Mouse (Mus musculus) erythroblast, adult 5-6 weeks (primary cell): Measurements from ENCODE around the gene Vamp3. TPM values are rescaled to one million over a fixed set of nuclear protein-coding genes. Genes with fewer than 3 reads are reported as not detected.
"Not testable (repeated sequence)": the region's sequence is repeated elsewhere in the genome, so short reads cannot be mapped to it uniquely, and the experiment has no call there.

Source experiments
- ATAC-seq: replicated peaks from 2 replicates; pipeline ENCODE4 v1.8.0; 2016; ENCODE audit warnings: moderate number of reproducible peaks, mild to moderate bottlenecking, moderate TSS enrichment, inconsistent platforms; ENCODE audit not compliant: poor library complexity, low FRiP score, severe bottlenecking
- total RNA-seq, 2 experiments: library from RNA; stranded (forward) in 1 of 2; stranded (reverse) in 1 of 2; fragments of 150-400 nt in 1 of 2; fragments of 200-764, 138-1000 nt in 1 of 2; gene quantifications; 2 replicates each; pipeline versions ENCODE4 v1.2.3 to v1.2.4; 2015 to 2017; ENCODE audit warnings: low replicate concordance in 2 of 2

The Vamp3 gene
- total RNA-seq, 2 experiments from 2014 or later, result 23.0 to 26.3 TPM

- ATAC-seq, result no peak
Measured at GRCm38 (mm10) chr4:151051162-151051561, 6.6 kb downstream of the Vamp3 start.

DNA sequence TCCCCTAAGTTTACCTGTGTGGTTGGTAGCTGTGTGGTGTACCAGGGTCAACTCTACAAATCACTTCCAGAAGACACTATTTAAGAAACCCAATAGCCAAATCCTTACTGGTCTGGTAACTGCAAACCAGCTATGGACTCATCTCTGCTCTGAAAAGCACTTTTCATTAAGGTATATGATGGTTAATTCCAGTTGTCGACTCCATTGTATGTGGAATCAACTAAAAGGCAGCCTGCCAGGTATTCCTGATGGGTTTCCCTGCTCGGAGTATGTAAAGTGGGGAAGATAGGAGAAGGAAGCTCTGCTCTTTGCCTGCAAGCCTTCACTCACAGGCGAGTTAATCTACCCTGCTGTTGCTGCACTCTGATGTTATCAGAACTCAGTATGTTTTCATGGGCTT is 11.2 kb downstream of the Vamp3 start:
- ATAC-seq, result no peak

DNA sequence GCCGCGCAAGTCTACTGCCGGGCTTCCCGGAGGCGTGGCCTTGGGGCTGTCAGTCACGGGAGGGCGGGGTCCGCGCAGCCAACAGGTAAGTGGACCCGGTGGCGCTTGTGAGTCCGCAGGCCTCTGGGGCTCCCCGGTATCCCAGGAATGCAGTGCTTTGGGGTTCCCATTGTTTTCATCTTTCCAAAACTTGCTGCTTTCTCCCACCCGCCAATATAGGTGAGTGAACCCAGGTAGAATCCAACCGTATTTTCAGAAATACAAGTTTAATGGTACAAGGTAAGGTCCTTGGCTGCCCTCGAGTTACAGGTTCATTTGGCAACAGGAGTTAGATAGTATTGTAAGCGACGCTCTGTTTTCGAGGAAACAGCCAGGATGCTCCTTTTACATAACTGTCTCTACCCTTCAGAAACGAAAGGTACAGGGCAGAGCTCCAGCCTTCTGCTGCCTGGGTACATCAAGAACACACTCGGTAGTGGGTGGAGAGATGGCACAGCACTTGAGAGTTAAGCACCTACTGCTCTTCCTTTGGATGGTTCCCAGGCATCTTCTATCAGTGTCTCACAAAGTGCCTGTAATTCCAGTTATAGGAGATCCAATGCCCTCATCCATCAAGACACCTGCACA is 12.7 kb downstream of the Vamp3 start:
- peak; percentile 93 for ATAC-seq

DNA sequence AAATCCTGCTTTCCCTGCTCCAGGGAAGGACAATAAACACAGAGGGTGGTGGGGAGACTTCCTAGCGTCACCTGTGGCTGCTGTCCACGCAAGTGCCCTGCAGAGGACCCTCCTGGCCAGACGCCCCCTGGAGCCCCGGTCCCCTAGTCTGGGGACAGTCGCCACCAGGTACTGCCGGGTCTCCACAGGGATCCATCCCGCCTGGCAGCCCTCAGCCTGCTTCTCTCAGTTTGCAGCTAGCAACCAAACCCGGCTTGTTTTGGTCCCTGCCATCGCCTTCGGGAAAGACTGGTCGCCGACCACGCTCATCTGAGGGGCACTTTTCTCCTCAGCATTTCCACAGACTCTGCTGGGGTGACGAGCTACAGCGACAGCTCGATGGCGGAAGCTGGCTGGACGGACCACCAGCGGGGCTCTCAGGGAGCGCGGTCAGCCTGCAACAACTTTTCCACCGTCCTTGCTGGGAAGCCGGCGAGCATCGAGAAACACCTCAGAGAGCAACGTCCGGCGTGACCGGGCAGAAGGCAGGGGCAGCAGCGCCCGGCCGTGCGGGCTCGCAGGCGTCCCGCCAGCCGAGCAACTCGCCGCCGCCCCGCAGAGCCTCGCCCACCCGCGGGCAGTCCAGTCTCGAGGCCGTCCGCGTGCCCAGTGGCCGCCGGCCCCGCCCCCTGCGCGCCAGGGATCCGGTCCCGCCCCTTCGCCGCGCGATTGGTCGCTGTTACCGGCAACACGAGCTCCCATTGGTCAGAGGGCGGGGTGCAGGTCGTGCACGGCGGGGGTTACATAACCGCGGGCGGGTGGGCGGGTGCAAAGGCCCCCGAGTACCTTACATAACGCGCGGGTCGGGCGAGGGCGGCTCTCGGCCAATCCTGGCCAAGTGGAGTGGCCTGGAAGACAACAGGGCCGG is 13.5 kb downstream of the Vamp3 start, which contains the start of gene Per3:
Gene Per3 (minus strand): TSS at position 629 of the 907 bp plus-strand sequence.
- peak; percentile 96 for ATAC-seq

GRCm38 (mm10) chr4:151043281-151043680 is 14.5 kb downstream of the Vamp3 start:
- ATAC-seq, result no peak

DNA sequence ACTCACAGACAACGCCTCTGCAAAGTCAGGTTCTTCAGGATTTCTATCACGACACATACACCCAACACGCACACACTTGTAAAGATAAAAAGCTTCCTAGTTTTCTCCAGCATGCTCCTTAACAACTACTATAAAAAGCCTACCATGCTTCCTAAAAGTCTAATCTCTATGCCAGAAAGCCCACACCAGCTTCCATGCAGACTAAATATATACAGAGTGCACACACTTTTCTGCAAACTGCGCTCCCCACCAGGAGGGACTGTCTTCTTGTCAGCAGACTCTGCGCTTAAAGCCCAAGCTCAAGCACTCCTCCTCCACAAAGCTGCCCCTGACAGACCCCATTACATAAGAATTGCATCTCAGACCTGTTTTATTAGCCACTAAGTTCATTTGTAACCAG is 16.3 kb downstream of the Vamp3 start:
- ATAC-seq, result no peak

- ATAC-seq, result no peak
Measured at GRCm38 (mm10) chr4:151037800-151038199, 20.0 kb downstream of the Vamp3 start.

- no peak for ATAC-seq
Measured at GRCm38 (mm10) chr4:151036521-151036920, 21.2 kb downstream of the Vamp3 start.

GRCm38 (mm10) chr4:151027001-151027400 is 30.8 kb downstream of the Vamp3 start:
- peak; percentile 64; the same call in 1 of the 2 replicates for ATAC-seq

DNA sequence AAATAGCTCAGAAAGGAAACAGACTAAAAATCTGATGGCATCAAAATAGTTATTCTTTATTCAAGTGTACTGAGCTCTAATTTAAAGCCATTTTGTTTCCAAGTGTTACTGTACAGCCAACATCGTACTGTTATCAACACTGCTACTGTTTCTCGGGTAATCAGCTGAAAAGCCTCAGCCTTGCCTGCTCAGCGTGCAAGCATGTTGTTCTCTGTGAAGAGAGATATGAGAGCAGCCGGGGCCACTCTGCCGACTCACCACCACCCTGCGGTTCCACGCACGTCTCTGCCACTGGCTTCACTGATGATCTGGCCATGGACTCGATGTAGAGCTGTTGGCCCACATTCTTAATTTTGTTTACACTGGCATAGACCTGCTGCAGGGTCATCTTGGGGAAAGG is 33.6 kb downstream of the Vamp3 start:
- ATAC-seq, result no peak

DNA sequence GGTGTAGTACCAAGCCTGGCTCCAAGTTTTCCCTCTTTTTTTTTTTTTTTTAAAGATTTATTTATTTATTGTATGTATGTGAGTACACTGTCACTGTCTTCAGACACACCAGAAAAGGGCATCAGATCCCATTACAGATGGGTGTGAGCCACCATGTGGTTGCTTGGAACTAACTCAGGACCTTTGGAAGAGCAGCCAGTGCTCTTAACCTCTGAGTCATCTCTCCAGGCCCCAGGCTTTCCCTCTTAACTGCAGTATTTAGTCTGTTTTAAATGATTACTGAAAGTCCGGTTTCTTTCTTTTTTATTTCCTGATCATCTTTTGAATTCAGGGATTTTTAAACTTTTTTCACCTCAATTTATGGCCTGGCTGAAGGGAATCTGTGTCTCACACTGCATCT is 40.4 kb downstream of the Vamp3 start:
- not testable (repeated sequence) for ATAC-seq

- ATAC-seq, result no peak
Measured at GRCm38 (mm10) chr4:151015946-151016345, 41.8 kb downstream of the Vamp3 start.

DNA sequence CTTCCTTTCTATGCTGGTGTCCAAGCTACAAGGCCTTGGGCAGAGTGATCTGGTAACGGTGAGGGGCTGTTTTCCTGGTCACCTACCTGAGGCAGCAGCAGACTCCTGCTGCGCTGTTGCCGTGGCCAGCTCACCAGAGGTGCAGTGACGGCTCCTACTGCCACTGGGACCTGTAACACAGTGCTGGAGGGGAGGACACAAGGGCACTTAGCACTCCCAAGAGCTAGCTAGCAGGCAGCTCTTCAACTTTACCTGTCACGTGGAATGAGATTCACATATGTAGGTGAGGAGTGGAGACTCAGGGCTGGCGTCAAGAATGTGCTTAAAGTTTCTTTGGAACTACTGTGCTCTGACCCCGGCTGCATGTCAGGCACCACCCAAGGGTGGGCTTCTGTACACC is 47.4 kb downstream of the Vamp3 start:
- no peak for ATAC-seq

DNA sequence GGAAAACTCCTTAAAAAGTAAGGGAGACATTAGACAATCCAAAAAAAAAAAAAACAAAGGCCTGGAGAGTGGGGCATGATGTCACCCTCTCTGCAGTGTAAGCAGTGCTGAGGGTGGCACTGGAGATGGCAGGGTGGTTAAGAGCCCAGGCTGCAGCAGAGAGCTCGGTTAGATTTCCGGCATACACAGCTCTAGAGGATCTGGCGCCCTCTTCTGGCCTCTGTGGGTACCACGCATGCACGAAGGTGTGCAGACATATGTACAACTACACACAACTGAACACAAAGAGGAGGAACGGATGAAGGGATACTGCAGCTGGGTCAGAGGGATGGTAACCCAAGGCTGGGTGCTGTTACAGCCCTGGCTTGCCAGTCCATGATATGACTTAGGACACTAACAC is 50.8 kb downstream of the Vamp3 start:
- ATAC-seq, result peak; percentile 78

GRCm38 (mm10) chr4:151005656-151006318 is 52.0 kb downstream of the Vamp3 start:
- no peak for ATAC-seq

DNA sequence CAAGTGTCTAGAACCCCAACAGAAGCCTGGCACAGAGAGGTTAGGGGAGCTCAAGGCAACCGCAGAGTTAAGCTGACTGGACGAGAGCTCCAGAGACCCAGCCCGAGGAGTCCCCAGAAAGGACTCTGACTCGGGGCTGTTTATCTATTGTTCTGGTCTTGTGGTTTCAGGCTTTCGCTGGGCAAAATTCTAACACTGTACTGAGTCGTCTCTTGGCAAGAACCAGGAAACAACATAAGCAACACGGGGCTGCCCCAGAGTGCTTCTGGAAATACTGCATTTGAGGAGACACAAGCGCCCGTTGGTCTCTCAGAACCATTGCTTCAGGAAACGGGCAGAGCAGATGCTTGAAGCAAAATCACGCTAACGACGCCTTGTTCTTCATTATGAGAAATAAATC is 56.4 kb downstream of the Vamp3 start:
- no peak for ATAC-seq

DNA sequence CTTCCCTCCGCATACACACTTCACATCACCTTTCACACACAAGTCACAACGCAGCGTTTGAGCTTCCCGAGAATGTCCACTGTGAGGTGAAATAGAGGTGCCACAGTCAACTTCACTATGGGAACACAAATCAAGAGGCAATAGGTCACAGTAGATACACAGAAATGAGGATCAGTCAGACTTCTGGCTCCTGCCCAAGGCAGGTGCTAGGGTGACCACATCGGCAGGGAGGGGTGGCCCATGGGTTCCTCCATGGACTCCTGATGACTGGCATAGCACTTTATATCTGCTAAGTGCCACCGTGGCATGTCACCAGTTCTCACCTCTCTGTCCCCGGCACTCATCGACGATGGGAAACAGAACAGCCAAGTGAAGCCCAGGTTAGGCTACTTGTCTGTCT is 59.1 kb downstream of the Vamp3 start:
- ATAC-seq, result no peak
